Mouse (Mus musculus) kidney, adult 8-10 months (tissue): ENCODE measurements around the gene Iqcb1.
A peak's percentile ranks its signal among the peaks of the same experiment; 100 is the strongest.

ENCODE experiments used
- DNase-seq, 2 experiments: peaks; one replicate each; pipeline ENCODE4 v3.0.0; 2022

The Iqcb1 gene

DNA sequence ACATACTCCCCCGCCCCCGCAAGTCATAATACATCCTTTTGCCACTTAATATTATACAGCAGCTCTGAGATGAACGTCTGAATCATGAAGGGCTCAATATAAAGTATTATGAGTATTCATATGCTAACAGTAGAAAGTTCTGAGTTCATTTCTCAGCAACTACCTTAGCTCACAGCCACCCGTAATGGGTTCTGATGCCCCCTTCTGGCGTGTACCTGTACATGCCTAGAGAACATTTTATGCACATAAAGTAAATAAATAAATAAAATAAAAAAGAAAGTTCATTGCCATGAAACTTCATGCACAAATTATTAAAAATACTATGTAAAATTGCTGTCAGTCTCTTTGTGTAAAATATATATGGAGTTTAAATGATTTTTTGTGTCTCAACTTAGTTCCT lies 49.1 kb downstream of the Iqcb1 start:
- peak in 1 of 2 experiments; percentile 22 for DNase-seq

DNA sequence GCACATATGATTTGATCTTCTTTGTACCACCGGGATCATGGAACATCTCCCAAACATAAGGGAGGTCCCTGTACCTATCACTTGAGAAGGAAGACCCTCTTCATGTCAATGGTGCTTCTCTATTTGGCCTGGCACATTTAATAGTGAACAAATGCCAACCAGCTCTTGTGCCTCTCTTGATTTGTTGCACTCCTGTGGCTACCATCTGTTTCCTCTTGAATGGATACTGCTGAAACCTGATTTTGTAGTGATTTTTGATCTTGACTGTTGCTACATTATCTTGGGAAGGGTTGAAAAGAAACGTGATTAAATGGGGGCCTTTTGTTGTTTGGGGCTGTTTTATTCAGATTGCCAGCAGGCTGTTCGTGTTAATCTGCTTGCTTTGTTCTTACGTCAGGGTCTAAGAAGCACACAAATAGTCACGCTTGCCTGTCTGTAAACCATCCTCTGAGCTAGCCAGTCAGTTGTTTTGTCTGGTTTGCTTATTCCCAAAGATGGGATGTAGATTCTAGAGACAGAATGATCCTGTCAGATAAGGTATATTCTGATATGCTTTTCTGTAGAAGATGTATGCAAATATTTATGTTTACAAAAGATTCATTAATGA lies 54.7 kb downstream of the Iqcb1 start:
- no peak for DNase-seq

- DNase-seq = peak in 1 of 2 experiments; percentile 32
These were observed 56.7 kb downstream of the Iqcb1 start for GRCm38 (mm10) chr16:36884881-36885280.

DNA sequence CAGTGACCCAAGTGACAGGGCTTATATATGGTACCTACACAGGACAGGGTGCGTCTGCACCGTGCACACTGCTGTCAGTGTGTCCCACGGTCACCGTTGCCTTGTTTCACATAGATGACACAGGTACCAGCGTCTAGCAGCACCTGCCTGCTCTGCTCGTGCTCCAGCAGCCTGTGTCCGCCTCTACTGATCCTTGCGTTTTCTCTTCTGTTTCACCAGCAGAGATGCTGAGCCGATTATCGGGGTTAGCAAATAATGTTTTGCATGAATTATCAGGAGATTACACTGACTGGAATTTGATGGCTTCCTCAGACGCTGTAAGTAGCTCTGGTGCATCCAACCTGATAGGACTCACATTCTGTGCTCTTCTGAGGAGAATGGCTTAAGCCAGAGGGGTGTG lies 57.7 kb downstream of the Iqcb1 start:
- no peak for DNase-seq

- no peak for DNase-seq
These were observed 59.4 kb downstream of the Iqcb1 start for GRCm38 (mm10) chr16:36887546-36887945.

DNA sequence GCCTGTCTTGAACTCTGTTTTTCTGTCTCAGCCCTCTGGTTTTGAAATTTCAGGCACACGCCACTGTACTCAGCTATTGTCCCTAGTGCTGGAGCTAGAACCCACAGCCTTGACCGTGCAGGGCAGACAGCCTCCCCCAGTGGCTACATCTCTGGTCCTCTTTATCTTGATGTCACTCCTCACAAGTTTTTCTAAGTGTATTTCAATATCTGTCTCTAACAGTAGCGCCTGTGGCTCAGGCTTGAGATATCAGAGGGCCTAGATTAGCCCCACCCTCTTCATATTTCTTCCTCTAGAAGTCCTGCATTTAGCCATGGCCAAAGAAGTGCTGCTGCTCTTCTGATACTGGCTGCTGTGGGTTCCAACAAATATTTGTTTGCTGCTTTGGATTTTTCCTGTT lies 62.4 kb downstream of the Iqcb1 start:
- DNase-seq = no peak

- no peak for DNase-seq
These were observed 63.2 kb downstream of the Iqcb1 start for GRCm38 (mm10) chr16:36891415-36891814.

DNA sequence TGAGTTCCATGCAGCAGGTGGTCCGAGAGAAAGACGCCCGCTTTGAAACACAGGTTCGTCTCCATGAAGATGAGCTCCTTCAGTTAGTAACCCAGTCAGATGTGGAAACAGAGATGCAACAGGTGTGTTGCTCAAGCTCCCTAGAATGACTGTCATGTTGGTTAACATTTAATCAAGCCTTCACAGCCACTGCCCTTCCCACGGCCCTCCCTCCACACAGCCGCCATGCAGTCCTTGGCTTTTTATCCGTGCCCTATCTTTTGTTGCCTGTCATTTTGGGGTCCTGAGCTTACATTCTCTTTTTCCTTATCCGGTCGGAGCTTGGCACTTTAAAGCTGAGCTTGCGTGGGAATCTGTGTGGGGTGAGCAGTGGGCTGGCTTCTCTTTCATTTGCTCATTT lies 65.1 kb downstream of the Iqcb1 start:
- DNase-seq = no peak

DNA sequence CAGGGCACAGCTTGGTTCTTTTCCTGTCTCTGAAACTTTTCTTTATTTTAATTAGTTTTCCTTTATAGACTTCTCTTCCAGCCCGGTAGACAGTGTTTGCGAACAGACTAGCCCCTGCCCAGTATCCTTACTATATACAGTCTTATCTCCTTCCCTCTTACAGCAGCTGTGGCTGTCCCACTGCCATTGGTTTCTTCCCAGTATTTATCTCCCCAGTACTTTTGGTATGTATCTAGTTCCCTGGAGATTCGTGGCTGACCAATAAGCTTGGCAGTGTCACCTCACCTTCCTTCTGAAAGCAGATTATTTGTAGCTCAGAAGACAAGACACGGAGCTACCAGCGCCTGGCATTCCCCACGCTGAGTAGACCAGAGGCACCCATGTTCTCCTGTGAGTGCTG lies 68.5 kb downstream of the Iqcb1 start:
- no peak for DNase-seq

- no peak for DNase-seq
These were observed 75.0 kb downstream of the Iqcb1 start for GRCm38 (mm10) chr16:36903156-36903555.

DNA sequence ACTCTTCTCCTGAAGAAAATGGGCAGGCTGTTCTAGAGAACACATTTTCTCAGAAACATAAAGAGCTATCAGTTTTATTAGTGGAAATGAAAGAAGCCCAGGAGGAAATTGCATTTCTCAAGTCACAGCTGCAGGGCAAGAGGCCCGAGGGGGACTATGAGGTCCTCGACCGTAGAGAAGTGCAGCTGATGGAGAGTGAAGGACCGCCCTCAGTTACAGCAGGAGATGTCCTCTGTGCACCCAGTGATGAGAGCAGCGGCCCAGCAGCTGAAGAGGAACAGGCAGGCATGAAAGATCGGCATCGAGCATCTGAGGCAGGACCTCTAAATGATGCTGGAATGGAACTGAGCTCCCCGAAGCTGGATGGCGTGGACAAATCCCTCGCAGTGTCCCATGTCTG lies 83.7 kb downstream of the Iqcb1 start:
- no peak for DNase-seq

GRCm38 (mm10) chr16:36912311-36912710 lies 84.1 kb downstream of the Iqcb1 start:
- no peak for DNase-seq

DNA sequence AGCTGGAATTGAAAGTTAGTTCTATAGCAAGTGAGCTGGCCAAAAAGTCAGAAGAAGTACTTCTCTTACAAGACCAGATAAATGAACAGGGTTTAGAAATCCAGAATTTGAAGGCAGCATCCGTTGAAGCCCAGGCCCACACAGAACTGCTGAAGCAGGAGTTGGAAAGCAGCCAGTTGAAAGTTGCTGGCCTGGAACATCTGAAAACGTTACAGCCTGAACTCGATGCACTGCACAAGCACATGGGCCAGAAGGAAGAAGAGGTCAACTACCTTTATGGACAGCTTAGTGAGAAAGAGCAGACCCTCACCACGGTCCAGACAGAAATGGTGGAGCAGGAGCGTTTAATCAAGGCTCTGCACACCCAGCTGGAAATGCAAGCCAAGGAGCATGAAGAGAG lies 86.0 kb downstream of the Iqcb1 start:
- peak; percentile 72 to 79 for DNase-seq

GRCm38 (mm10) chr16:36918505-36918904 lies 90.3 kb downstream of the Iqcb1 start:
- DNase-seq = no peak

GRCm38 (mm10) chr16:36920410-36920809 lies 92.2 kb downstream of the Iqcb1 start:
- no peak for DNase-seq

GRCm38 (mm10) chr16:36921067-36921613 lies 93.0 kb downstream of the Iqcb1 start:
- no peak for DNase-seq

- DNase-seq = no peak
These were observed 93.8 kb downstream of the Iqcb1 start for GRCm38 (mm10) chr16:36921980-36922379.
